Mouse (Mus musculus) heart, postnatal 0 days (tissue): Measurements from ENCODE around the gene Grn.
"Not testable (repeated sequence)": the region's sequence is repeated elsewhere in the genome, so short reads cannot be mapped to it uniquely, and the experiment has no call there.

ENCODE experiments used
- CTCF ChIP-seq: IDR thresholded peaks from 2 replicates; pipeline ENCODE4 v1.5.1; 2016; ENCODE audit warnings: antibody characterized with exemption, control low read depth, low read depth
- EP300 ChIP-seq: IDR thresholded peaks from 2 replicates; pipeline ENCODE4 v1.6.1; 2016; ENCODE audit warnings: antibody characterized with exemption, low read depth

GRCm38 (mm10) chr11:102389436-102389835 lies 40.7 kb upstream of the Grn start:
- TF ChIP-seq EP300, CTCF: not testable (repeated sequence)
